Mouse (Mus musculus): ENCODE results near the gene Fam98a. TPM values are rescaled to one million over a fixed set of nuclear protein-coding genes. Genes with fewer than 3 reads are reported as not detected.

Fam98a gene
- 5.6 and 6.1 TPM in 2 replicates for polyA plus RNA-seq (2012; rRNA removed)

DNA sequence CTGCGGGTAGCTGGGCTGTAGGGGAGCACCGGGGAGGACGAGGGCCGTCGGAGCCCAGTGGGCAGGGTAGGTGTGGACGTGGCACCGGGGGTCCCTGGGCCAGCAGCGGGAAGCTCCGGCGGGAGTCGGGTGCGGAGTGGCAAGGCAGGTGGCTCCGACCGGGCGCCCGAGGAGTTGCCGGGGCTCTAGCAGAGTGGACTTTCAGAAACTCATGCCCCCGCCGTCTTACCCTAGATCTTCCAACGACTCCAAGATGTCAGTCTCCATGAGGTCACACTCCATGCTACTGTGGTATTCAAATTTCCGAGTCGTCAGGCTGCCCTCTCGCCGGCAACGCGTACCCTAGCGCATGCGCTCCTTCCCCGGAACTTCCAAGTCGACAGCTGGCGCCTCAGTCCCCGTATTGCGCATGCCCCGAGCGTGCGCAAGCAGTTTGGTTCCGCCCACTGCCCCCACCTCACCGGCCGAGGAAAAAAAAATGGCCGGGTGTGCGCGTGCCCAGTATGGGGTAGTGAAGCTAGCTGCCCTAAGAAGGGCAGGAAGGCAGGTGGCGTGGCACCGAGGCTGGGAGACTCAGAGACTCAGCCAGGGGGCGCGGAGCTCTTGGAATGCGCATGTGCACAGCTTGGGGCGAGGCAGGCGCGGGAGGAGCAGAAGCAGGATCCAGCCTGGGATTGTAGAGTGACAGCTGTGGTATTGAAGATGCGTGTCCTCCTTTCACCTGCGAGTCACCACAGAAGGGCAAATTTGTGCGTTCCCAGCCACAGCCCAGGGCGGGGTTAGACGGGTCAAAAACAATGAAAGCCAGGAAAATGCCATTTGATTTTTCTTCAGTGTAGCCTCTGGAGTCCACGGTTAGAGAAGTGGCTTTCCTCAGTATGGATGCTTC, at the start of gene Fam98a:
Gene Fam98a (minus strand): TSS at position 435 of the 889 bp plus-strand sequence.
- Histone ChIP-seq H3K4me1 (ENCODE audit: control insufficient read depth, insufficient read depth, insufficient read length) (0 out of 2 replicates have a peak, but pooled peaks cover 3% of the 10 kb centered on the region), H3K36me3 (ENCODE audit: control insufficient read depth, insufficient read depth, low read length) (peaks cover under 1% of the 10 kb centered on the region; the same call in 1 of the 2 replicates), H3K4me3 (ENCODE audit: extremely low read depth, insufficient read depth, insufficient read length) (peak within 1 kb of the TSS; percentile 81), H3K27ac (ENCODE audit: insufficient read depth, low read length) (peak within 1 kb of the TSS; percentile 58), H3K27me3 (ENCODE audit: control insufficient read depth, insufficient read depth, low read length) (no peaks in the 10 kb centered on the region)
- WGBS, result under 1% methylated on average over 56 of the region's 56 CpGs
- TF ChIP-seq CTCF (IDR thresholded peaks at IDR 0.05; ENCODE audit: extremely low read depth, insufficient read depth, insufficient read length, insufficient replicate concordance) (peak; percentile 41; the same call in 1 of the 2 replicates), POLR2A (IDR thresholded peaks at IDR 0.05; ENCODE audit: low read depth, low read length) (peak; percentile 66)
- peak; percentile 97 to 98 for DNase-seq (ENCODE audit: low read depth in 1 of 2, low spot score in 2 of 2)

DNA sequence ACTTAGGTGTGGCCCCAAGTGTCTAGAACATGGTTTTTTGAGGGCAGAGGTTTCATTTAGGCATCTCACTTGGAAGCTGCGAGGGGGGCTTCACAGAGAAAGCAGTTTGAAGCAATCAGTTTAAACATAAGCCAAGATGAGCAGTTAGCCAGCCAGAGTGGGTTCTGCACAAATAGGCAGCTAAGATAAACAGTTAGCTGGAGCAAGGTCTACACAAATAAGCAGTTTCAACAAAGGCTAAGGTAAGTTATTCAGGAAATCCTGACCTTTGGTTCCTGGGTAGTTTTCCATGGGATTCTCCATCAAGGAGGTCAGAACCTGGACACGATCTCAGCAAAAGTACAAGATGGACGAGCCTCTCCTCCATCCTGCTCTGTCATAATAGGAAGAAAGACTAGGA, 46.9 kb upstream of the Fam98a start:
- Histone ChIP-seq H3K4me3 (ENCODE audit: extremely low read depth, insufficient read depth, insufficient read length) (no peak overlapping the region), H3K4me1 (ENCODE audit: control insufficient read depth, insufficient read depth, insufficient read length) (no peaks in the 10 kb centered on the region), H3K36me3 (ENCODE audit: control insufficient read depth, insufficient read depth, low read length) (no peaks in the 10 kb centered on the region), H3K27ac (ENCODE audit: insufficient read depth, low read length) (no peak overlapping the region), H3K27me3 (ENCODE audit: control insufficient read depth, insufficient read depth, low read length) (no peaks in the 10 kb centered on the region; the same call in 1 of the 2 replicates)
- no peak for DNase-seq (ENCODE audit: low read depth in 1 of 2, low spot score in 2 of 2)
- 75% methylated on average over 3 of the region's 3 CpGs for WGBS
- no peak for TF ChIP-seq CTCF (IDR thresholded peaks at IDR 0.05; ENCODE audit: extremely low read depth, insufficient read depth, insufficient read length, insufficient replicate concordance)
- no peak for TF ChIP-seq POLR2A (IDR thresholded peaks at IDR 0.05; ENCODE audit: low read depth, low read length)

DNA sequence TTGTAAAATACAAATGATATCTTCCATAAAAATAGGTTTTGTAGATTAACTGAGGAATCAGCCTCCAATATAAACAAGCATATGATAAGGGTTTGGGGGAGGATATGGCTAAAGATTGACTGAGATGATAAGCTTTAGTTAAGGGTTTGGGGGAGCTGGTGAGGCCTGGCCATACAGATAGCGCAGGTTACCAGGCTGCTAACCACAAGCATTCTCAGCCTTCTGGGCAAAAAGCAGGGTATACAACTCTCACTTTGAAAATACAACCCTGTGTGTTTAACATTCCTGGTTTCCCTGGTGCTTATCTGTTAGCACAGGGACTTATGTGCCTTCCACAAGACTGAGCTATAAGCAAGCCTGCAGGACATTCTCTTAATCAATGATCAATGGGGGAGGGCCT, 31.0 kb upstream of the Fam98a start:
- TF ChIP-seq CTCF (IDR thresholded peaks at IDR 0.05; ENCODE audit: extremely low read depth, insufficient read depth, insufficient read length, insufficient replicate concordance) (no peak), POLR2A (IDR thresholded peaks at IDR 0.05; ENCODE audit: low read depth, low read length) (no peak)
- WGBS, result 86% methylated on average over 1 of the region's 1 CpGs
- no peak for DNase-seq (ENCODE audit: low read depth in 1 of 2, low spot score in 2 of 2)

DNA sequence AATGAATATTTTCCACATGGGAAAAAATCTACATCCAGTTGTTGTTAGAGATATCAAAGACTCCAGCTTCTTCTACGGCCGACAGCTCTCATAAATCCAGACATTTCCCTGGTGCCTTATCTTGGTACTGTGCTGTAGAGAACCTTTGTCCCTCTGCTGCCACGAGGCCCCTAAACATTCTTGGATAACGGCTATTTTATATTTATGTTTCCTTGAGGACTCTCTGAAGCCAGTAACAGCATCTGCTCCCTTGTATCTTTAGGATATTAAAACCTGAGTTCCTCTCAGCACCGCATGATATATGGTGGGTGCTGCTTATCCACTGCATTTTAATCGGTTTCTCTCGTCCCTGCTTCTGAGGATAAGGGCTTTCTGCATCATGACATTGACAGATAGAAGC, 23.9 kb upstream of the Fam98a start:
- 77% methylated on average over 7 of the region's 7 CpGs for WGBS
- Histone ChIP-seq H3K4me1 (ENCODE audit: control insufficient read depth, insufficient read depth, insufficient read length) (no peaks in the 10 kb centered on the region), H3K4me3 (ENCODE audit: extremely low read depth, insufficient read depth, insufficient read length) (no peak overlapping the region), H3K27me3 (ENCODE audit: control insufficient read depth, insufficient read depth, low read length) (no peaks in the 10 kb centered on the region), H3K36me3 (ENCODE audit: control insufficient read depth, insufficient read depth, low read length) (no peaks in the 10 kb centered on the region), H3K27ac (ENCODE audit: insufficient read depth, low read length) (no peak overlapping the region)
- DNase-seq (ENCODE audit: low read depth in 1 of 2, low spot score in 2 of 2), result no peak
- no peak for TF ChIP-seq POLR2A (IDR thresholded peaks at IDR 0.05; ENCODE audit: low read depth, low read length)
- no peak for TF ChIP-seq CTCF (IDR thresholded peaks at IDR 0.05; ENCODE audit: extremely low read depth, insufficient read depth, insufficient read length, insufficient replicate concordance)

More for the DNA sequence above, 31.0 kb upstream of the Fam98a start:
- Histone ChIP-seq H3K27me3 (ENCODE audit: control insufficient read depth, insufficient read depth, low read length) (no peaks in the 10 kb centered on the region), H3K36me3 (ENCODE audit: control insufficient read depth, insufficient read depth, low read length) (no peaks in the 10 kb centered on the region), H3K4me3 (ENCODE audit: extremely low read depth, insufficient read depth, insufficient read length) (no peak overlapping the region), H3K4me1 (ENCODE audit: control insufficient read depth, insufficient read depth, insufficient read length) (no peaks in the 10 kb centered on the region), H3K27ac (ENCODE audit: insufficient read depth, low read length) (no peak overlapping the region)

DNA sequence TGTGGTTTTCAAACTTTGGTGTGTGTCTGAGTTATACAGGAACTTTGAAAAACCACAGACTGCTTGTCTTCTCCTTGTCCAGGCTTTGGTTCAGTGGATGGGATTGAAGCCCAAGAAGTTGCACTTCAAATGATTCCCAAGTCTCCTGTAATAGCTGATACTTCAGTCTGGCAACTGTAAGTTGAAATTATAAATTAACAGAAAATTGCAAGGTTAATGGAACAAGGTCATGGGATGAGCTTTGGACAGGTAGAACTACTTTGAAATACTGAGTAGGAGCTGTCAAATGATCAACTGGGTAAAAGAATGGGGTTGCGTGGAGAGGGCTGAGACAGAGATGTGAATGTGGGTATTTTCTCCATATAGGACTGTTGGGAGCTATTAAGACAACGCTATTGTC, 6.3 kb upstream of the Fam98a start:
- no peaks in the 10 kb centered on the region for H3K4me1 ChIP-seq (ENCODE audit: control insufficient read depth, insufficient read depth, insufficient read length)
- DNase-seq (ENCODE audit: low read depth in 1 of 2, low spot score in 2 of 2), result no peak
- 92% methylated on average over 2 of the region's 2 CpGs for WGBS

DNA sequence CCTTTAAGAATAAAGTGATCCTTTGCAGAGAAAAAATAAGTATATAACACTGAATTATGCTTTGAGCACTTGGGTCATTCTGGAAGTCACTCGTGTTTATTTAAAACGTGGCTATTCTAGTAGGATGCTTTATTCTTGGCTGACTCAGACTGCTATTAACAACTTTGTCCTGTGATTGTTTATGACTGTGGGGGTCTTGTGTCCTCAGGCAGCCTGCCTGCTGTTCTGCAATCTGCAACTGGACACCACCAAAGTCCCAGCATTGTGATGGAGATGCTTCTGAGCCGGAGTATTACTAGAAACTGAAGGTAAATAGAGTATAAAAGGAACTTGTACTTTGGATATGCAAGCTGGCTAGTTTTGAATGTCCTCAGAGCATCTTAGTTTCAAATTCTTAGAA, 5.3 kb upstream of the Fam98a start:
- no peak overlapping the region for H3K4me3 ChIP-seq (ENCODE audit: extremely low read depth, insufficient read depth, insufficient read length)
- no peak overlapping the region for H3K27ac ChIP-seq (ENCODE audit: insufficient read depth, low read length)
- no peaks in the 10 kb centered on the region for H3K36me3 ChIP-seq (ENCODE audit: control insufficient read depth, insufficient read depth, low read length)
- WGBS, result 78% methylated on average over 3 of the region's 3 CpGs
- no peak for DNase-seq (ENCODE audit: low read depth in 1 of 2, low spot score in 2 of 2)
- no peaks in the 10 kb centered on the region for H3K27me3 ChIP-seq (ENCODE audit: control insufficient read depth, insufficient read depth, low read length)
- no peaks in the 10 kb centered on the region for H3K4me1 ChIP-seq (ENCODE audit: control insufficient read depth, insufficient read depth, insufficient read length)
- TF ChIP-seq CTCF (IDR thresholded peaks at IDR 0.05; ENCODE audit: extremely low read depth, insufficient read depth, insufficient read length, insufficient replicate concordance) (no peak), POLR2A (IDR thresholded peaks at IDR 0.05; ENCODE audit: low read depth, low read length) (no peak)

More for the DNA sequence above, 6.3 kb upstream of the Fam98a start:
- Histone ChIP-seq H3K27ac (ENCODE audit: insufficient read depth, low read length) (no peak overlapping the region), H3K4me3 (ENCODE audit: extremely low read depth, insufficient read depth, insufficient read length) (no peak overlapping the region), H3K36me3 (ENCODE audit: control insufficient read depth, insufficient read depth, low read length) (no peaks in the 10 kb centered on the region), H3K27me3 (ENCODE audit: control insufficient read depth, insufficient read depth, low read length) (no peaks in the 10 kb centered on the region)
- TF ChIP-seq POLR2A (IDR thresholded peaks at IDR 0.05; ENCODE audit: low read depth, low read length) (no peak), CTCF (IDR thresholded peaks at IDR 0.05; ENCODE audit: extremely low read depth, insufficient read depth, insufficient read length, insufficient replicate concordance) (no peak)

All from spleen, adult 2 months (tissue).